Mouse (Mus musculus) megakaryocyte, embryonic 14.5 days (primary cell): ENCODE data around the gene Ccdc65.

Experiments
- FLI1 ChIP-seq: IDR thresholded peaks from 2 replicates; pipeline ENCODE4 v1.6.1; 2012; ENCODE audit warnings: low read length, inconsistent platforms, mixed read lengths
- GATA1 ChIP-seq: IDR thresholded peaks from 3 replicates; pipeline ENCODE4 v1.6.1; 2012; ENCODE audit warnings: mixed read lengths, low read length, inconsistent platforms, borderline replicate concordance

- TF ChIP-seq GATA1, result no peak
- TF ChIP-seq FLI1, result no peak
Observed at GRCm38 (mm10) chr15:98722191-98722590, 14.2 kb downstream of the Ccdc65 start.
